Mouse (Mus musculus) liver, embryonic 11.5 days (tissue): ENCODE measurements around the gene Zfp800. TPM values are rescaled to one million over a fixed set of nuclear protein-coding genes. Genes with fewer than 3 reads are reported as not detected.

Experiments
- polyA plus RNA-seq: library from polyadenylated mRNA; unstranded; fragments of >200 nt; fragmentation: Nextera tagmentation; extraction: Ambion mirVana; gene quantifications from 2 replicates; pipeline ENCODE4 v1.2.1, GENCODE M21; 2014

The Zfp800 gene
- polyA plus RNA-seq, 1 experiment from 2014 or later = 39.5 TPM

Other genes with a start within 250 kb of the Zfp800 start
- 348 and 356 TPM in 2 replicates for gene Arf5, start 25.6 kb upstream of the Zfp800 start, polyA plus RNA-seq
- 0.33 and 0.55 TPM in 2 replicates for gene Fscn3, start 29.8 kb upstream of the Zfp800 start, polyA plus RNA-seq
- gene Gcc1, start 30.4 kb upstream of the Zfp800 start, polyA plus RNA-seq = 5.8 and 6.7 TPM in 2 replicates
- gene Pax4, start 51.3 kb upstream of the Zfp800 start, polyA plus RNA-seq = 0.26 TPM in 1 of 2 replicates, not detected in the other
- gene Snd1, start 77.1 kb upstream of the Zfp800 start, polyA plus RNA-seq = 107 and 117 TPM in 2 replicates